Mouse (Mus musculus): ENCODE measurements around the gene Dnmt3a.

The Dnmt3a gene

GRCm38 (mm10) chr12:3805852-3806251, at the start of gene Dnmt3a:
Dnmt3a (plus strand) TSS chr12:3806007.
- in situ Hi-C loops (cut with MseI, MboI) = no loop called here

GRCm38 (mm10) chr12:3756216-3756615, 49.6 kb upstream of the Dnmt3a start:
- in situ Hi-C loops (cut with MseI, MboI) = no loop called here

- in situ Hi-C loops (cut with MseI, MboI) = no loop called here
These were observed 47.7 kb upstream of the Dnmt3a start for GRCm38 (mm10) chr12:3758127-3758526.

- in situ Hi-C loops (cut with MseI, MboI) = no loop called here
These were observed 46.4 kb upstream of the Dnmt3a start for GRCm38 (mm10) chr12:3759419-3759818.

- in situ Hi-C loops (cut with MseI, MboI) = no loop called here
These were observed 44.8 kb upstream of the Dnmt3a start for GRCm38 (mm10) chr12:3760876-3761590.

GRCm38 (mm10) chr12:3761591-3762295, 44.1 kb upstream of the Dnmt3a start:
- in situ Hi-C loops (cut with MseI, MboI) = no loop called here

- in situ Hi-C loops (cut with MseI, MboI) = no loop called here
These were observed 41.5 kb upstream of the Dnmt3a start for GRCm38 (mm10) chr12:3764191-3764804.

GRCm38 (mm10) chr12:3767360-3767759, 38.4 kb upstream of the Dnmt3a start:
- in situ Hi-C loops (cut with MseI, MboI) = no loop called here

GRCm38 (mm10) chr12:3768391-3768790, 37.4 kb upstream of the Dnmt3a start:
- in situ Hi-C loops (cut with MseI, MboI) = no loop called here

- in situ Hi-C loops (cut with MseI, MboI) = no loop called here
These were observed 35.3 kb upstream of the Dnmt3a start for GRCm38 (mm10) chr12:3770546-3770945.

- in situ Hi-C loops (cut with MseI, MboI) = no loop called here
These were observed 34.7 kb upstream of the Dnmt3a start for GRCm38 (mm10) chr12:3771080-3771479.

GRCm38 (mm10) chr12:3773643-3774042, 32.2 kb upstream of the Dnmt3a start:
- in situ Hi-C loops (cut with MseI, MboI) = no loop called here

GRCm38 (mm10) chr12:3776015-3776414, 29.8 kb upstream of the Dnmt3a start:
- in situ Hi-C loops (cut with MseI, MboI) = no loop called here

- in situ Hi-C loops (cut with MseI, MboI) = no loop called here
These were observed 28.1 kb upstream of the Dnmt3a start for GRCm38 (mm10) chr12:3777682-3778081.

GRCm38 (mm10) chr12:3778286-3778685, 27.5 kb upstream of the Dnmt3a start:
- in situ Hi-C loops (cut with MseI, MboI) = no loop called here

- in situ Hi-C loops (cut with MseI, MboI) = no loop called here
These were observed 26.2 kb upstream of the Dnmt3a start for GRCm38 (mm10) chr12:3779639-3780038.

- in situ Hi-C loops (cut with MseI, MboI) = no loop called here
These were observed 25.4 kb upstream of the Dnmt3a start for GRCm38 (mm10) chr12:3780405-3780891.

GRCm38 (mm10) chr12:3780931-3781471, 24.8 kb upstream of the Dnmt3a start:
- in situ Hi-C loops (cut with MseI, MboI) = no loop called here

GRCm38 (mm10) chr12:3781482-3781881, 24.3 kb upstream of the Dnmt3a start:
- in situ Hi-C loops (cut with MseI, MboI) = no loop called here

GRCm38 (mm10) chr12:3783196-3783825, 22.5 kb upstream of the Dnmt3a start:
- in situ Hi-C loops (cut with MseI, MboI) = no loop called here

GRCm38 (mm10) chr12:3784258-3784657, 21.5 kb upstream of the Dnmt3a start:
- in situ Hi-C loops (cut with MseI, MboI) = no loop called here

- in situ Hi-C loops (cut with MseI, MboI) = no loop called here
These were observed 21.1 kb upstream of the Dnmt3a start for GRCm38 (mm10) chr12:3784729-3785128.
